Mouse (Mus musculus) forebrain, embryonic 12.5 days (tissue): Measurements from ENCODE around the gene Cdan1. TPM values are rescaled to one million over a fixed set of nuclear protein-coding genes. Genes with fewer than 3 reads are reported as not detected.
"Not testable (repeated sequence)": the region's sequence is repeated elsewhere in the genome, so short reads cannot be mapped to it uniquely, and the experiment has no call there.

ENCODE experiments used
- ATAC-seq: fragments of 200-750 bp; cut with Nextera tagmentation; 2 replicates; pipeline ENCODE4 v1.8.0; 2017; ENCODE audit warnings: moderate TSS enrichment; ENCODE audit not compliant: low FRiP score
- H3K27ac ChIP-seq: fragments of 300-500 bp; sonication (generic); 2 replicates; pipeline ENCODE4 v1.5.1; 2016; ENCODE audit warnings: mild to moderate bottlenecking
- H3K27me3 ChIP-seq: fragments of 300-500 bp; sonication (generic); 2 replicates; pipeline ENCODE4 v1.6.1; 2016; ENCODE audit warnings: mild to moderate bottlenecking
- H3K36me3 ChIP-seq: fragments of 300-500 bp; sonication (generic); replicated peaks from 2 replicates; pipeline ENCODE4 v1.6.1; 2016; ENCODE audit warnings: mild to moderate bottlenecking
- H3K4me1 ChIP-seq: fragments of 300-500 bp; sonication (generic); 2 replicates; pipeline ENCODE4 v1.6.1; 2016
- H3K4me2 ChIP-seq: fragments of 300-500 bp; sonication (generic); 2 replicates; pipeline ENCODE4 v1.6.1; 2016; ENCODE audit warnings: mild to moderate bottlenecking, moderate library complexity
- H3K4me3 ChIP-seq: fragments of 300-500 bp; sonication (generic); replicated peaks from 2 replicates; pipeline ENCODE4 v1.5.1; 2016; ENCODE audit warnings: mild to moderate bottlenecking
- H3K9ac ChIP-seq: fragments of 300-500 bp; sonication (generic); 2 replicates; pipeline ENCODE4 v1.6.1; 2016; ENCODE audit warnings: mild to moderate bottlenecking
- H3K9me3 ChIP-seq: fragments of 300-500 bp; sonication (generic); 2 replicates; pipeline ENCODE4 v1.6.1; 2016
- WGBS: fragments of 180-500 bp; shearing (Covaris S2); methylation state at CpG from one replicate; pipeline ENCODE4 v1.1.7; 2016; 5-methylcytosine and 5-hydroxymethylcytosine counted together
- polyA plus RNA-seq: library from polyadenylated mRNA; unstranded; fragments of >200 nt; fragmentation: Nextera tagmentation; extraction: Ambion mirVana; gene quantifications from 2 replicates; pipeline ENCODE4 v1.2.1, GENCODE M21; 2016

Cdan1 gene
- polyA plus RNA-seq, 1 experiment from 2014 or later: 9.9 TPM

GRCm38 (mm10) chr2:120707041-120707440 is 142.9 kb downstream of the Cdan1 start:
- no peak for ATAC-seq
- Histone ChIP-seq H3K9ac (no peak overlapping the region), H3K4me1 (no peaks in the 10 kb centered on the region), H3K27ac (no peak overlapping the region), H3K27me3 (no peaks in the 10 kb centered on the region), H3K4me3 (no peak overlapping the region), H3K9me3 (no peaks in the 10 kb centered on the region), H3K36me3 (0 out of 2 replicates have a peak, but pooled peaks cover 5% of the 10 kb centered on the region), H3K4me2 (no peak overlapping the region)

- 74% methylated on average over 5 of the region's 5 CpGs for WGBS
- Histone ChIP-seq H3K27me3 (no peaks in the 10 kb centered on the region), H3K9ac (no peak overlapping the region), H3K4me3 (no peak overlapping the region), H3K4me2 (no peak overlapping the region), H3K4me1 (no peaks in the 10 kb centered on the region), H3K9me3 (no peaks in the 10 kb centered on the region), H3K36me3 (0 out of 2 replicates have a peak, but pooled peaks cover 8% of the 10 kb centered on the region), H3K27ac (no peak overlapping the region)
- no peak for ATAC-seq
These were observed 147.3 kb downstream of the Cdan1 start for GRCm38 (mm10) chr2:120702675-120703074.

GRCm38 (mm10) chr2:120700379-120700885 is 149.5 kb downstream of the Cdan1 start:
- Histone ChIP-seq H3K27me3 (no peaks in the 10 kb centered on the region), H3K9me3 (no peaks in the 10 kb centered on the region), H3K4me1 (no peaks in the 10 kb centered on the region), H3K9ac (no peak overlapping the region), H3K4me2 (no peak overlapping the region), H3K4me3 (no peak overlapping the region), H3K27ac (no peak overlapping the region), H3K36me3 (peaks cover 10% of the 10 kb centered on the region)
- no peak for ATAC-seq
- WGBS: 90% methylated on average over 3 of the region's 3 CpGs

DNA sequence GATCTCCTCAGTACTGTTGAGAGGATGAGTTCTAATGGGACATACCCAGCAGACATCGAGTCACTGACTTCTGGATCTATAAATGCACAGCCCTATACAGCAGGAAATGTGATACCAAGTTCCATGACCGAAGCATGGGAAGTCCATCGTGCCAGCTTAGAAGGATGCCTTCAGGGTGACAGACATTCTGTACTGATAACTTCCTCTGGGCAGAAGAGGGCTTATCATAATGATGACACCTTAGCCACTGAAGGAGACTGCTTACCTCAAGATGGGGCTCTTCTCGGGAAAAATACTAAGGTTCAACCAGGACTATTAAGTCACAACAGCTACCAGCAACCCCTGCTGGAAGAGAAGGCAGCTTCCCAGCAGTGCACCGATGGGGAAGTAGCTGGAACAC is 152.2 kb downstream of the Cdan1 start:
- Histone ChIP-seq H3K9me3 (no peaks in the 10 kb centered on the region), H3K36me3 (peaks cover 10% of the 10 kb centered on the region)
- ATAC-seq: no peak

DNA sequence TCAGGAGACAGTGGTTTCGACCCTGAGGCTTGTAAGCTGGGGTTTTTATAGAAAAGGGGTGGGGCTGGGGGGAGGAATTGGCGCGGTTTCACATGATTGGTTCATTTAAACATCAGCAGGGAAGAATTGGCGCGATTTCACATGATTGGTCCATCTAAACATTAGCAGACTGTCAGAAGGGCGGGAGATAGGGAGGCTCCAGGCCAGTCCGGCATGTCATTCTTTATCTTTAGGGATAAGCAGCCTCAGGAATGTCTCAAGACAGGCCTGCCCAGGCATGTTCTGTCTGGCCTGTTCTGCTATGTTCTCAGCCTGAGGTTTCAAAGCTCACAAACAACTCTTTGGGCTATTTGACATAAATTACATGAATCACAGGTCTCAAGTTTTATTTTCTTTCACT is 168.8 kb downstream of the Cdan1 start:
- H3K9me3 ChIP-seq, H3K4me1 ChIP-seq, H3K4me3 ChIP-seq, H3K27me3 ChIP-seq, H3K9ac ChIP-seq, H3K4me2 ChIP-seq, H3K36me3 ChIP-seq, H3K27ac ChIP-seq, ATAC-seq: not testable (repeated sequence)
- WGBS: 94% methylated on average over 7 of the region's 7 CpGs

More for the DNA sequence above, 152.2 kb downstream of the Cdan1 start:
- Histone ChIP-seq H3K27ac (no peak overlapping the region), H3K4me2 (no peak overlapping the region), H3K4me1 (no peaks in the 10 kb centered on the region), H3K9ac (no peak overlapping the region), H3K27me3 (no peaks in the 10 kb centered on the region), H3K4me3 (no peak overlapping the region)
- WGBS: 89% methylated on average over 5 of the region's 5 CpGs

DNA sequence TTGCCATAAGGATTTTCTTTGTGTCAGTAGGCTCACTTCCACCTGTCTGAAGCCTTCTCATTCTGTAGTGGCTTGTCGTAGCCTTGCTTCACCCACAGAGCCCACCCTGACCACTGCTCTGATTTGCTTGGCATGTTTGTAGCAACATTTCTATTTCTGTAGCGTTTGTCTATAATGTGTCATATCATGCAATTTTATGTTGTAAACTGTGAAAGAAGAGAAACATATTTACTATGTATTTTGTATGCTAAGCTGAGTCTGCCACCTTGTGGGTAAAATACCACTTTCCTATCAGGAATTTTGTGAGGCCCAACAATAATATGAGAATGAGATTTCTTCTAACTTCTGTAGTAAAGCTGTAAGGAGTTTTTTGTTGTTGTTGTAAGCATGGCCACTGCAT is 179.7 kb downstream of the Cdan1 start:
- Histone ChIP-seq H3K36me3 (no peaks in the 10 kb centered on the region), H3K9me3 (no peaks in the 10 kb centered on the region), H3K4me3 (no peak overlapping the region), H3K27ac (no peak overlapping the region), H3K9ac (no peak overlapping the region), H3K4me1 (no peaks in the 10 kb centered on the region), H3K4me2 (no peak overlapping the region), H3K27me3 (no peaks in the 10 kb centered on the region)
- no peak for ATAC-seq
- 87% methylated on average over 2 of the region's 2 CpGs for WGBS

GRCm38 (mm10) chr2:120667446-120667845 is 182.5 kb downstream of the Cdan1 start:
- WGBS: 83% methylated on average over 2 of the region's 2 CpGs

More at GRCm38 (mm10) chr2:120667446-120667845, 182.5 kb downstream of the Cdan1 start:
- H3K4me1 ChIP-seq: no peaks in the 10 kb centered on the region
- no peaks in the 10 kb centered on the region for H3K9me3 ChIP-seq
- no peak overlapping the region for H3K9ac ChIP-seq
- no peak for ATAC-seq
- H3K27ac ChIP-seq: no peak overlapping the region
- H3K27me3 ChIP-seq: no peaks in the 10 kb centered on the region
- no peaks in the 10 kb centered on the region for H3K36me3 ChIP-seq
- no peak overlapping the region for H3K4me2 ChIP-seq
- no peak overlapping the region for H3K4me3 ChIP-seq

Other genes starting within 250 kb of the Cdan1 start
- 36.6 and 36.7 TPM in 2 replicates for gene Haus2, start 240.7 kb downstream of the Cdan1 start, polyA plus RNA-seq
- 30.8 and 32.7 TPM in 2 replicates for gene Lrrc57, start 240.6 kb downstream of the Cdan1 start, polyA plus RNA-seq
- gene Stard9, start 221.0 kb downstream of the Cdan1 start, polyA plus RNA-seq: 4.3 and 4.7 TPM in 2 replicates
- gene Ttbk2, start 476 bp upstream of the Cdan1 start, polyA plus RNA-seq: 12.3 and 12.6 TPM in 2 replicates
- 27.4 and 31.7 TPM in 2 replicates for gene Ubr1, start 120.6 kb upstream of the Cdan1 start, polyA plus RNA-seq
- 5.5 and 5.6 TPM in 2 replicates for gene Tmem62, start 126.9 kb upstream of the Cdan1 start, polyA plus RNA-seq
- gene Ccndbp1, start 158.3 kb upstream of the Cdan1 start, polyA plus RNA-seq: 44.9 and 47.7 TPM in 2 replicates
- 3.9 and 4.4 TPM in 2 replicates for gene Epb42, start 186.9 kb upstream of the Cdan1 start, polyA plus RNA-seq
- not detected in 2 replicates for gene Tgm5, start 235.7 kb upstream of the Cdan1 start, polyA plus RNA-seq